Mouse (Mus musculus) megakaryocyte, embryonic 14.5 days (primary cell): ENCODE results near the gene Adcy9.

Experiments
- FLI1 ChIP-seq: IDR thresholded peaks from 2 replicates; pipeline ENCODE4 v1.6.1; 2012; ENCODE audit warnings: low read length, inconsistent platforms, mixed read lengths
- GATA1 ChIP-seq: IDR thresholded peaks from 3 replicates; pipeline ENCODE4 v1.6.1; 2012; ENCODE audit warnings: mixed read lengths, low read length, inconsistent platforms, borderline replicate concordance

GRCm38 (mm10) chr16:4398782-4399181 is 21.5 kb downstream of the Adcy9 start:
- TF ChIP-seq GATA1 (no peak), FLI1 (no peak)
